Mouse (Mus musculus): ENCODE results near the gene Sgms1.
"Not testable (repeated sequence)": the region's sequence is repeated elsewhere in the genome, so short reads cannot be mapped to it uniquely, and the experiment has no call there.

Gene Sgms1

GRCm38 (mm10) chr19:32173522-32174184 lies 215.9 kb downstream of the Sgms1 start:
- DNase-seq = no peak

GRCm38 (mm10) chr19:32172511-32172981 lies 217.0 kb downstream of the Sgms1 start:
- peak; percentile 73 for DNase-seq

- DNase-seq = no peak
Measured at GRCm38 (mm10) chr19:32171981-32172380, 217.5 kb downstream of the Sgms1 start.

- peak; percentile 87 for DNase-seq
Measured at GRCm38 (mm10) chr19:32169634-32170540, 219.6 kb downstream of the Sgms1 start.

- DNase-seq = no peak
Measured at GRCm38 (mm10) chr19:32168031-32168430, 221.5 kb downstream of the Sgms1 start.

- no peak for DNase-seq
Measured at GRCm38 (mm10) chr19:32166823-32167605, 222.5 kb downstream of the Sgms1 start.

- no peak for DNase-seq
Measured at GRCm38 (mm10) chr19:32165711-32166110, 223.8 kb downstream of the Sgms1 start.

- DNase-seq = no peak
Measured at GRCm38 (mm10) chr19:32164128-32164527, 225.4 kb downstream of the Sgms1 start.

- no peak for DNase-seq
Measured at GRCm38 (mm10) chr19:32159944-32160343, 229.6 kb downstream of the Sgms1 start.

GRCm38 (mm10) chr19:32159168-32159567 lies 230.3 kb downstream of the Sgms1 start:
- no peak for DNase-seq

- DNase-seq = peak; percentile 82
Measured at GRCm38 (mm10) chr19:32157045-32157444, 232.5 kb downstream of the Sgms1 start.

GRCm38 (mm10) chr19:32152529-32152928 lies 237.0 kb downstream of the Sgms1 start:
- no peak for DNase-seq

- no peak for DNase-seq
Measured at GRCm38 (mm10) chr19:32148710-32149109, 240.8 kb downstream of the Sgms1 start.

GRCm38 (mm10) chr19:32142383-32142782 lies 247.1 kb downstream of the Sgms1 start:
- no peak for DNase-seq

GRCm38 (mm10) chr19:32138361-32139088 lies 251.0 kb downstream of the Sgms1 start:
- no peak for DNase-seq

- DNase-seq = no peak
Measured at GRCm38 (mm10) chr19:32137904-32138303, 251.6 kb downstream of the Sgms1 start.

GRCm38 (mm10) chr19:32136888-32137625 lies 252.5 kb downstream of the Sgms1 start:
- DNase-seq = no peak

GRCm38 (mm10) chr19:32131707-32132488 lies 257.6 kb downstream of the Sgms1 start:
- not testable (repeated sequence) for DNase-seq

- DNase-seq = no peak
Measured at GRCm38 (mm10) chr19:32129281-32129680, 260.2 kb downstream of the Sgms1 start.

GRCm38 (mm10) chr19:32127180-32127850 lies 262.2 kb downstream of the Sgms1 start:
- peak; percentile 31 for DNase-seq
